Comparison of ENCODE assay signal across 27 mouse cellular contexts in genomic region chr10:117548262-117548661, GRCm38 (mm10).
"Had no signal": no experiment of that assay in that cellular context is flagged by ENCODE, and none has a peak within 500 bp of the region (broad histone marks: within the 10 kb centered on the region; RNA-seq: fewer than 3 reads in every experiment).

No protein-coding gene starts in this region.

- H3K9me3 ChIP-seq: limb, embryonic 13.5 days; limb, embryonic 15.5 days; liver, embryonic 12.5 days; liver, embryonic 15.5 days; lung, embryonic 15.5 days; midbrain, embryonic 10.5 days; midbrain, embryonic 12.5 days; midbrain, embryonic 13.5 days; midbrain, embryonic 15.5 days had no signal

- H3K27ac ChIP-seq: left cerebral cortex, adult 2 months; limb, embryonic 12.5 days; limb, embryonic 13.5 days; limb, embryonic 15.5 days; liver, embryonic 12.5 days; liver, embryonic 13.5 days; liver, embryonic 14.5 days; liver, embryonic 15.5 days; lung, embryonic 15.5 days; macrophage; midbrain, embryonic 10.5 days; midbrain, embryonic 12.5 days; midbrain, embryonic 13.5 days; midbrain, embryonic 15.5 days had no signal

- DNase-seq: left cerebral cortex, postnatal 4 days; liver; liver, embryonic 13.5 days; liver, postnatal 0 days; lung, adult 18-20 months; lung, adult 2 months; lung, embryonic 14.5 days; lung, postnatal 14 days; lung, postnatal 36 days; lung, postnatal 4 days; midbrain, embryonic 14.5 days had no signal

- H3K36me3 ChIP-seq: limb, embryonic 12.5 days; limb, embryonic 13.5 days; limb, embryonic 15.5 days; liver, embryonic 12.5 days; liver, embryonic 13.5 days; liver, embryonic 15.5 days; lung, embryonic 15.5 days; midbrain, embryonic 10.5 days; midbrain, embryonic 12.5 days; midbrain, embryonic 13.5 days; midbrain, embryonic 15.5 days had no signal

- ATAC-seq: liver, embryonic 12.5 days; liver, postnatal 0 days; midbrain, embryonic 13.5 days; midbrain, embryonic 15.5 days; midbrain, embryonic 16.5 days had no signal

- H3K4me3 ChIP-seq: left cerebral cortex, adult 2 months; limb, embryonic 12.5 days; limb, embryonic 13.5 days; limb, embryonic 15.5 days; liver, embryonic 12.5 days; liver, embryonic 13.5 days; liver, embryonic 15.5 days; lung, embryonic 15.5 days; megakaryocyte, embryonic 14.5 days; midbrain, embryonic 10.5 days; midbrain, embryonic 12.5 days; midbrain, embryonic 13.5 days; midbrain, embryonic 15.5 days; myocyte had no signal

- H3K27me3 ChIP-seq: limb, embryonic 12.5 days; limb, embryonic 13.5 days; limb, embryonic 15.5 days; liver, embryonic 12.5 days; liver, embryonic 13.5 days; liver, embryonic 15.5 days; lung, embryonic 15.5 days; megakaryocyte, embryonic 14.5 days; midbrain, embryonic 13.5 days; midbrain, embryonic 15.5 days had no signal

- H3K4me1 ChIP-seq: liver, embryonic 12.5 days; liver, embryonic 13.5 days; liver, embryonic 15.5 days; megakaryocyte, embryonic 14.5 days; midbrain, embryonic 12.5 days; midbrain, embryonic 13.5 days; midbrain, embryonic 15.5 days had no signal
